In the genomic region with DNA sequence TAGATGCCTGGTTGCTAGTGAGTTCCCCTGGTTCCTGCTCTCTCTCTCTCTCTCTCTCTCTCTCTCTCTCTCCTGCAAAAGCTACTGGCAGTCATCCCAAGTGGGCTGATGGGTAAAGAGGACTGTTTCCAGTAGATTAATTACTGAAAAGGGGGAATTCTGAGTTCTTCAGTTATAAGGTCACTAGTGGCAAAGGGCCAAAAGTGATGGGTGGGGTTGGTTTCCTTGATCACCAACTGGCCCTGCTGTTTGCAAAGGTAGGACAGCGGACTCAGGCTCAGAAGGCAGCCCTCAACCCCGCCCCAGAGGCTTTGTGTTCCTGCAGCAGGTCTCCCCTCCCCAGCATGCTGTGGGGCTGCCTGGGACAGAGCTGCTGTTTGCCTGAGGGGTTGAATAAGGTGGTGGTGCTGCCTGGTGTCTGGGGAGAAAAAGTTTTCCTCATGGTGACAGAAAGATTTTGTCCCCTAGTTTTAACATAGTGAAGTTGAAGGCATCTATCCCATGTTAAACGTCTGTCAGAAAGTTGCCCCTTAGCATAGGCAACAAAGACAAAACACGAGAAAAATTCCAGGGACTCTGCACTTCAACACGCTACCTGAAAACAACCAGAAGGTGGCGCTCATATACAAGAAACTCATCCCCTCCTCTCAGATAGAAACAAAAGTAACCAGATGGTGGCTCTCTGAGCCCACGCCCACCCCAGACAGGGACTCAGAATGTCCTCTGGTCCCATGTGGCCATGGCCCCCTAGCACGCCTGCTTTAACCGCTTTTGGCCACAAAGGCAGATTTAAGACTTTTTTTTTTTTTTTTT, we compare ENCODE assay signal across 8 mouse cellular contexts. TPM values are rescaled to one million over a fixed set of nuclear protein-coding genes. Genes with fewer than 3 reads are reported as not detected.
A peak's percentile ranks its signal among the peaks of the same experiment; 100 is the strongest.
DNase-seq lines count a peak whose midpoint lies in the region; ATAC-seq and TF ChIP-seq lines count a peak whose summit lies in the region.

No protein-coding gene starts in this region.

- intact Hi-C loops in left cerebral cortex, adult 2 months (cut with DNase I), result loop anchor here (1.0 to 5.0 kb wide), 3 partner anchors 52 to 187 kb away; no protein-coding TSS in a partner anchor

- H3K27ac ChIP-seq in left cerebral cortex, adult 2 months, result no peak overlapping the region

- H3K4me3 ChIP-seq in left cerebral cortex, adult 2 months, result no peak overlapping the region

- peak; percentile 82 for ATAC-seq in megakaryocyte, adult 5-6 weeks (ENCODE audit: poor library complexity, severe bottlenecking)

- peak; percentile 52 to 58 for DNase-seq in adrenal gland, adult 18-20 months (ENCODE audit: low spot score in 2 of 2)
- peak; percentile 91 for DNase-seq in embryo, embryonic 10 days (ENCODE audit: low spot score)
- DNase-seq in gastrocnemius, postnatal 10 days, result peak; percentile 59
- DNase-seq in induced T-regulatory cell, adult 2 months (ENCODE audit: low read depth), result peak; percentile 88
- DNase-seq in left cerebral cortex, adult 2 months (ENCODE audit: extremely low spot score in 1 of 2, low spot score in 2 of 2), result peak; percentile 57 to 60
- peak; percentile 82 to 83 for DNase-seq in right cerebral cortex, postnatal 10 days (ENCODE audit: low spot score in 2 of 2)
- DNase-seq in yolk sac, embryonic 10.5 days (ENCODE audit: low spot score), result peak; percentile 62

- TF ChIP-seq CTCF in left cerebral cortex, adult 2 months (IDR thresholded peaks at IDR 0.05), result peak; percentile 91

RNA-seq across cellular contexts. Expression of a gene that starts 4.7 kb away (rescaled TPM):
- total RNA-seq in adrenal gland, adult 18-20 months (2021), result 10 to 100 TPM; 16.3 to 17.4 TPM
- 10 to 100 TPM; 11.5 to 14.9 TPM for total RNA-seq in gastrocnemius, postnatal 10 days (2021)
- 10 to 100 TPM; 11.7 to 13.2 TPM for total RNA-seq in left cerebral cortex, adult 2 months (2021)
- total RNA-seq in megakaryocyte, adult 5-6 weeks (2015), result 18.0 and 18.2 TPM in 2 replicates
- 14.1 and 16.2 TPM in 2 replicates for total RNA-seq in megakaryocyte, adult 5-6 weeks (2017)

RNA-seq across cellular contexts. Expression of a gene that starts 20.4 kb away (rescaled TPM):
- not detected for total RNA-seq in adrenal gland, adult 18-20 months (2021)
- not detected for total RNA-seq in gastrocnemius, postnatal 10 days (2021)
- total RNA-seq in left cerebral cortex, adult 2 months (2021), result not detected
- total RNA-seq in megakaryocyte, adult 5-6 weeks (2015), result 2.3 TPM in 1 of 2 replicates, not detected in the other
- total RNA-seq in megakaryocyte, adult 5-6 weeks (2017), result not detected in 2 replicates

RNA-seq across cellular contexts. Expression of a gene that starts 43.2 kb away (rescaled TPM):
- 10 to 100 TPM; 70.4 to 81.2 TPM for total RNA-seq in adrenal gland, adult 18-20 months (2021)
- total RNA-seq in gastrocnemius, postnatal 10 days (2021), result 10 to 100 TPM; 50.2 to 57.1 TPM
- 10 to 100 TPM; 74.9 to 76.2 TPM for total RNA-seq in left cerebral cortex, adult 2 months (2021)
- total RNA-seq in megakaryocyte, adult 5-6 weeks (2015), result 94.3 and 96.9 TPM in 2 replicates
- total RNA-seq in megakaryocyte, adult 5-6 weeks (2017), result 43.6 and 58.2 TPM in 2 replicates

RNA-seq across cellular contexts. Expression of a gene that starts 45.2 kb away (rescaled TPM):
- total RNA-seq in adrenal gland, adult 18-20 months (2021), result 10 to 100 TPM; 19.2 to 20.0 TPM
- total RNA-seq in gastrocnemius, postnatal 10 days (2021), result 10 to 100 TPM in 1 of 2 experiments, 1 to 10 TPM in 1; 9.9 to 13.1 TPM
- total RNA-seq in left cerebral cortex, adult 2 months (2021), result 10 to 100 TPM; 16.2 to 18.4 TPM
- 40.7 and 45.3 TPM in 2 replicates for total RNA-seq in megakaryocyte, adult 5-6 weeks (2015)
- total RNA-seq in megakaryocyte, adult 5-6 weeks (2017), result 35.4 and 42.0 TPM in 2 replicates
